Mouse (Mus musculus) kidney, postnatal 25 days (tissue): ENCODE data around the gene Becn1.
"Not testable (repeated sequence)": the region's sequence is repeated elsewhere in the genome, so short reads cannot be mapped to it uniquely, and the experiment has no call there.

Source experiments
- DNase-seq, 2 experiments: peaks; one replicate each; pipeline ENCODE4 v3.0.0; 2021; ENCODE audit warnings: mixed read lengths in 2 of 2

The Becn1 gene

DNA sequence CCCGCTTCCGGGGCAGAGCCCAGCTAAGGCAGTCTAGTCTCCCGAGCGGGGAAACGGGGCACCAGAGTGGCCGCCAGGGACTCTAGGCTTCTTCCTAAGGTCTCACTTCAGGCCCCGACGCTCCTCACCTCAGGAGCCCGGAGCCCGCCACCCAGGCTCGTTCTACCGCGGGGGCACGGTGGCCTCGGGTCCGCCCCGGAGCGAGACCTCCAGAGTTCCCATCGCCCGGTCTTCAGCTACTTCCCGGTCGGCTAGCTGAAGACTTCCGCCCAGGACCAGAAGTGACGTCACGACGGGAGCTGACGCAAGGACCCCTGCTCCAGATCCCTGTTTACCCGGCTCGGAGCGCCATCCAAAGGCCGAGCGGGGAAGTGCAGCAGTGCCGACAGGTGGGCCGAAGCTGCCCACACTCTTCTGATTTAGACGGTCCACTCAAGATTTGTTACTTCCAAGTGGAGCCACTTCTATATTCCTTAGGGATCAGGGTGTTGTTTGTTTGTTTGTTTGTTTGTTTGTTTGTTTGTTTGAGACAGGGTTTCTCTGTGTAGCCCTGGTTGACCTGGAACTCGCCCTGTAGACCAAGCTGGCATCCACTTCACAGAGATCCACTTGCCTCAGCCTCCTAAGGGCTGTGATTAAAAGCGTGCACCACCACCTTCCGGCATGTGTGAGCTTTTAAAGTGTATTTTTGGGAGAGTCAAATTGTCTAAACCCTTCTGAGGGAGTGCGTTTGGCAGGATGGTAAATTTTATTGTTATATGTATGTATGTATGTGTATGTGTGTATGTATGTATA, at the start of gene Becn1:
Gene Becn1, minus strand, starts transcription at position 283 of the 795 bp plus-strand sequence.
- peak; percentile 98 to 100 for DNase-seq

DNA sequence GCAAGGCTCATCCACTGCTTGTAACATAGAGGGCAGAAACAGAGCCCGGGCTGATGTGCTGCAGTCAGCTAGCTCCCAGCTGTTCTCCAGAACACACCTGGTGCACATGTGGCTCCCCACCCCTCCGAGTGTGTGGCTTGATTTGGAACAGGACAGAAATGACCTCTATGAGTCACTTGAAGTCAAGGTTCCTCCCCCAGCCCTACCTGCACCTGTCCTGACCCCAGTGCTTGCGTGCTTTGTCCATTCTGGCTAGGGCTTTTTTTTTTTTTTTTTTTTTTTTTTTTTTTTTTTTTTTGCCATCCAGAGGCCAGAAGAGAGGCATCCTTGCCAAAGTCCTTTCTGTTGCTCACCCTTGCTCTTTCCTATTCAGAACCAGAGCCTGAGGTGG, 49.6 kb upstream of the Becn1 start:
- DNase-seq = peak in 1 of 2 experiments; percentile 74

DNA sequence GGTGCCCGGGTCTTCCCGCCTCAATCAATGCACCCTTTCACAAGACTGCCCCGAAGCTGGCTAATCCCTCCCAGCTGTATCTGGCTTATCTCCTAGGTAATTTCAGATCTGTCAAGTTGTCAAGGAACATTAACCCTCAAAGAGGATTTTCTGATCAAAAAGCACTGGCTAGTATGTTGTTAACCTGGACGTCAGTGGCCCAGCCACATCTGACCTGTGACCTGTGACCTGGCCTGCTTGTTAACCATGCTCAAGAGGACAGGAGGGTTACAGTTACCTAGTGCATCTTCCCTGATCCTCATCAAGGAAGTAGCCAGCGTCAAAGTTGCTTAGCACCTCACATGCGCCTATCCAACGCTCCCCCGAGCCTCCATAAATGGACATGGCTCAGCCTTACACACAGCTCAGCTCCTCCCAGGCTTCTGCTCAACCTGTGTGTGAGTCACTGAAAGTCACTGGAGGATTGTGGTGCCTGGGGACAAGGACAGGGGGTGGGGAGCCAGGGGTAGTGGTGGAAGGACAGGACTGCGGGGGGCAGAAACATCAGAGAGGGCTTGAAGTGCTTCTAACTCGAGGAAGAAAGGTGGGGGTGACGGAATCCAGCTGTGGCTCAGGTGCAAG, 49.1 kb upstream of the Becn1 start:
- no peak for DNase-seq

DNA sequence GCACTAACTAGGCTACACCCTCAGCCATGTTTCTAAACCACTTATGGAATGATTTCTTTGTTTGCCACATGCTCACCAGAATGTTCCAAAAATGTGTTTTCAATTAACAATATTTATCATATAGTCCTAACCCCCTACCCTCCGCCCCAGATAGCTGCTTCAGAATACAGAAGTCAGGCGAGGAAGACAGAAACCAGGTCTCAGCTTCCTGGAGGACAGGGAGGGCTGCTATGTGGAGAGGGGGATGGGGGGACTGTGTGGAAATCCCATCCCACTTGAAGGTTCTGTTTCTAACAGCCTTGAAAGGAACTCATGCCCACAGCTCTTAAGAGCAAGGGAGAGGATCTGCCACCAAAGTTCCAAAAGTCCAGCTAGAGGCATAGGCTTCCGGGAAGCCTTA, 47.1 kb upstream of the Becn1 start:
- DNase-seq = no peak

DNA sequence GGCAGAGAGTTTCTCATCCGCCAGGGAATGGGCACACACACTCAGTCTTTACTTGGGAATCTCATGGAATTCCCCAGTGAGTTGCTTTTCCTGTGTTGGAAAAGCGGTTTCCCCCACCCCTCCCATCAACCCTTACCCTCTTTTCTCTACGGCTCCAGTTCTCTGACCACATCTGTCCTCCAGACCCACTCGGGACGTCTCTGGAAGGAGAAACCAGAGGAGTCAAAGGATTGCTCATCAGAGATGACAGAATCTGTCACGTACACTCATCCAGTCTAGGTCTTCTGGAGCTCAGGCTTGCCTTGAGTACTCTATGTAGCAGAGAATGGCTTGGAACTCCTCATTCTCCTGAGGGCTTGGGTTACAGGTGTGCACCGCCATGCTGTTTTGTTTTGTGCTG, 46.7 kb upstream of the Becn1 start:
- DNase-seq = no peak

DNA sequence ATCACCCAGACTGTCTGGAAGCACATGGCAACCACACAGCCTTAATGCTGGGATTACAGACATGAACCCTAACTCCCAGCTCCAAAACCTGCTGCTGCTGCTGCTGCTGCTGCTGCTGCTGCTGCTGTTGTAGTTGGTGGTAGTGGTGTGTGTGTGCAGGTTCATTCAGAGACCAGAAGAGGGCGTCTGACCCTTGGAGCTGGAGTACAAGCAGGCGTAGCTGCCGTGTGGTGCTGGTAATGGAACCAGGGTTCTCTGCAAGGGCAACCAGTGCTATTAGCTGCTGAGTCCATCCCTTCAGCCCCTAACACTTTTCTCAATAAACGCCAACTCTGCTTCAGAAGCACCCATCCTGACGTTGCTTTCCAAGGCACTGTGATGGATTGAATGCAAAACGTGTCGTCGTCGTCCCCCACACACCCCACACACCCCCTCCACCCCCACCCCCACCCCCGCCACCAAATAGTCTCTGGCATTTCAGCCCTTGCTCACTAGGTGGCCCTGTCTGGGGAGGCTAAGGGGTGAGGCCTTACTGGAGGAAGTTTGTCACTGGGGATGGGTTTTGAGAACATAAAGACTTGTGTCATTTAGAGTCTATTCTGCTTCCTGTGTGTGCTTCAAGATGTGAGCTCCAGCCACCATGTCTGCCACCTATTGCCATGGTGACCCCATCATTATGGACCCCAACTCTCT, 45.1 kb upstream of the Becn1 start:
- peak in 1 of 2 experiments; percentile 24 for DNase-seq

DNA sequence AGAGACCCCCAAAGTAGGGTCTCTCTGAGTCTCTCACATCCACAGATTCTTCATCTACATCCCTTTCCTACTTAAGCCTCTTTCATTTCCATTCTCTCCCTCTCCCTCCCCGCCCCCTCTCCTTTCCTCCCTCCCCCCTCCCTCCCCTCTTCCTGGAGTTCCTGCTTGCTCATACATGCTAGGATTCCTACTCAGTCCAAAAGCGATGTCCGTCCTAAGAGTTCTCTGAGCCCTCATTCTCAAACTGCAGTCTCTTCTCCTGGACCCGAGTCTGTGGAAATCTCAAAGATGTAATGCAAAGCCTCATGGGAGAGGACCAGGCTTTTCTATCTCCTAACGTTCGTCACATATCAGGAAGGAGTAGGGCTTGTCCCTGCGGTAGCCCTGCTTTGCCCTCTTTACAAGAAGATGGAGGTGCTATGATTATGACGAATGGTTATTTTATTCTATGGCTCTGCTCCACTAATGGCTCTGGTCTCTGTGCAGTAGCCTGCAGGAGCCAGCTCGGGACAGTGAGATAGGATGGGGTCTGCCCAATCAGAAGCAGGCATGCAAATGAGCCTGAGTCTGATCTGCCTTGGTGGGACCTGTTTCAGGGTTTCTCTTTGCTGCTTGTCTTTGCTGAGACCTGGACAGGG, 36.2 kb upstream of the Becn1 start:
- peak in 1 of 2 experiments; percentile 57 for DNase-seq

DNA sequence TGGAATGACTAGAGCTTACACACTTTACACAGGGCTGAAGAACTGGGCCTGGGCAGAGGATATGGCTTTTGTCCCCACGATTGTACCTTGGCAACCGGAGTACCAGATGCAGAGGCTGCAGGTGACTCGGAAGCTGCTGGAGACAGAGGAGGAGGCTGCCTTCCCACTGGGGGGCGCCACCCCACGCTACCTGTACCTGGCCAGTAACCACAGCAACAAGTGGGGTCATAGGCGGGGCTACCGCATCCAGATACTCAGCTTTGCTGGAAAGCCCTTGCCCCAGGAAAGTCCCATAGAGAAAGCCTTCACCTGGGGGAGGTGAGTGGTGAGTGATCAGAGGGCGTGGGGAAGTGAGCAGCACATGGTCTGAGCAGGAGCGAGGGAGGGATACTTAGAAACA, 33.6 kb upstream of the Becn1 start:
- peak; percentile 63 to 71 for DNase-seq

DNA sequence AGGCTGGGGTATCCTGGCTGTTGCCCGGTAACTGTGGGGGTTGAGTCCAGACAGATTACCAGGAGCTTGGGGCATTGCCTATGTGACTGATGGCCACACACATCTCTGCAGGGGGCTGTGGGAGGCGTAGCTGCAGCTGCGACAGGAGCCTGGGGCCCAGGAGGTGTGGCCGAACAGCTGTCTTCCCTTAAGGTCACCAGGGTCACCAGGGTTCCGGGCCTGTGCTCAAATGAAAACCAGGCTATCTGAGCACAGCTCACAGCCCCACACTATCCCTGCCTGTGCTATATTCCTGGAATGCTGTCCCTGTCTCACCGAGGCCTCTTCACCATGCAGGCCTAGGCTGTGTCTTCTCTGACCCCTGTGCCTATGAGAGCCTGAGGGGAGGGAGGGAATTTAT, 32.4 kb upstream of the Becn1 start:
- DNase-seq = peak in 1 of 2 experiments; percentile 29

DNA sequence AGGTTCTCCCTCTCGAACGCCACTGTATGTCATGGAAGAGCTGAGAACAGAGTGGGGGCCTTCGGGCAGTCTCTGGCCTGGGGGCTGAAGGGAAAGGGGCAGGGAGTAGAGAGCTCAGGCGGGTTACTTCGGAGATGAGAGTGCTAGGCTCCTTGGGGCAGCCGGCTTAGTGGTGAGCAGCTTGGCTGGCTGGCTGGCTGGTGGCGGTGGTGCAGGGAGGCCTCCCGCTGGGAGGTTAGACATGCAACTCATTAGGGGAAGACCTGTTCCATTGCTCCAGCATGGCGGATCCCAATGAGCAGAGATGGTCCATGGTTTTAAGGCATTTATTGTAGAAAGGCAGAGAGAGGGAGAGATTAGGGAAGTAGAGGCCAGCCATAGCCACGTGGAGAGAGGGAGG, 31.9 kb upstream of the Becn1 start:
- DNase-seq = no peak

DNA sequence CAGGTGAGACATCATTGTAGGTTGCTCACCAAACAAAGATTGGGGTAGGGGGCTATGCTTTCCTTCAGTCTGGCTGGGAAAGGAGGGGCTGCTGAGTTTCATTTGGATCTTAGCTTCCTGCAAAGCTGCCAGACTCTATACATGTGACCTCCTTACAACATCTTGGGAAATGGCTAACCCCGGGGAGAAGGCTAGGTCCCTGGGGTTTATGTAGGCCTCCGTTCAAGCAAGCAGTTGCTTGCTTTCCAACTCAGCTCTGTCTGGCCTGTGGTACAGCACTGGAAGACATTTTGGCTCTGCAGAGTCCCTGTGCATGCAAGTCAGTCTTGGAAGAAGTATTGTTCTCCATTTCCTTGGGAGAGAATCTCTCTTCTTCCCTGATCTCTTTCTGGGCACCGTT, 30.5 kb upstream of the Becn1 start:
- DNase-seq = no peak

DNA sequence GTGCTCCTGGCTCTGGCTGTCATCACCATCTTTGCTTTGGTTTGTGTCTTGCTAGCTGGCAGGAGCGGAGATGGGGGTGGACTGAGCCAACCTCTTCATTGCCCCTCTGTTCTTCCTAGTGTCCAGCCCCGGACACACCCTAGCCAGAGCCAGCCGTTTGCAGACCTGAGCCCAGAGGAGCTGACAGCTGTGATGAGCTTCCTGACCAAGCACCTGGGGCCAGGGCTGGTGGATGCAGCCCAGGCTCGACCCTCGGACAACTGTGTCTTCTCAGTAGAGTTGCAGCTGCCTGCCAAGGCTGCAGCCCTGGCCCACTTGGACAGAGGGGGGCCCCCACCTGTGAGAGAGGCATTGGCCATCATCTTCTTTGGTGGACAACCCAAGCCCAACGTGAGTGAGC, 28.9 kb upstream of the Becn1 start:
- not testable (repeated sequence) for DNase-seq

DNA sequence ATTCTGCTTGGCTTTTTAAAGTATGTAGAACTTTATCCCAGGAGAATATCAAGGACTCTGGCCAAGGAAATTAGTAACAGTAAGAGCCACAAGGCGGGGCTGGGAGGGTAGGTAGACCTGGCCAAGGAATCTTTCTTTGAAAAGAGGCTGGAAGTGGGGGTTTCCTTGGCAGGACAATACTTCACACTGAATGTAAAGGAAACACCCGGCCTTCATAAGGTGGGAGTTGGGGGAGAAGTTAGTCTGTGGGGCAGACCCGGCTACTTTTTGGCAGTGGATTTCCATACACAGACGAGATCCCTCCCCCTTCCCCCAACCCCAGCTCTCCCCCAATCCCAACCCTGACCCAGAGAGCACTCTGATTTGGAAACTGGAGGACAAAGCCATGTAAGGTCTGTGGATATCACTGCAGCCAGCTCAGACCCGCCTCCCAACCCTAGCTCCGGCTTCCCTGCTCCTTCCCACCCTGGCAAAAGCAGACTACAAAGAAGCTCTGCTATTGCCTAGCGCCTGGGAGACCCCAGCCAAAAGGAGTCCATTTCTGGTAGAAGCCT, 28.4 kb upstream of the Becn1 start, which contains the start of gene Aoc3:
Gene Aoc3, plus strand, starts transcription at position 235 of the 554 bp plus-strand sequence.
- DNase-seq = no peak

DNA sequence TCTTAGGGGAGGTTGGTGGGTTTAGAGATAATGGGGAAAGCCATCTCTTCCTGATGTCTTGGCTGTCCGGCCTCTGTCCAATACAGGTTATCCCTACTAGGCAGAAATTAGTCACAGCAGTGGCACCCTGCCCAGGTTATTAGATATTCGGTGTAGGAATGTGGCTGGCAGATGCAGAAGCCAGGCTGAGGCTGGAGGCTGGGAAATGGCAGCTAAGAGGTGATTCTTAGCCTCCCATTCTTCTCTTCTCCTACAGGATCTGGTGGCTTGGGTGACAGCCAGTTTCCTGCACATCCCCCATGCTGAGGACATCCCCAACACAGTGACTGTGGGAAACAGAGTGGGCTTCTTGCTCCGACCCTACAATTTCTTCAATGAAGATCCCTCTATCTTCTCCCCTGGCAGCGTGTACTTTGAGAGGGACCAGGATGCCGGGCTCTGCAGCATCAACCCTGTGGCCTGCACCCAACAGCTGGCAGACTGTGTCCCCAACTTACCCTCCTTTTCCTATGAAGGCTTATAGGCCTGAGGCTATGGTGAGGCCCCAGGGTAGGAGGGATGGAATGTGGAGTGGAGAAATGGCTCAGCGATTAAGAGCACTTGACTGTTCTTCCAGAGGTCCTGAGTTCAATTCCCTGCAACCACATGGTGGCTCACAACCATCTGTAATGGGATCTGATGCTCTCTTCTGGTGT, 27.0 kb upstream of the Becn1 start:
- peak in 1 of 2 experiments; percentile 57 for DNase-seq

DNA sequence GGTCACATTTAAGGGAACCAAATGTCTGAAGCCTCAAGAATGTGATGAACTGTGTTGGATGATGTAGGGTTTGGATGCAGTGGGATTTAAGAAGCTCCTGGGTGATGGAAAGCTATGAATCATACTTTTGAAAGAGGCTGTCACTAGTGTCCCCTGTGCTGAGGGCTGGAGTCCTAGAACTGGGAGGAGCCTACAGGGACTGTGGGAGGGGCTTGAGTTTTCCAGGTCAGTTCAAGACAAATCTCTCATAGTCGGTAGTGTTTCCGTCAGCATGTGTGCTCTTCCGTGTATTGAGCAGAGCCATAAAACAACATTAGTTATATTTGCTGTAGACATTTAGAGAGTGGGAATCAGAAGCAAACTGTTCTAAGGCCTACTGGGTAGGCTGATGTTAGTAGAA, 25.2 kb upstream of the Becn1 start:
- DNase-seq = no peak

DNA sequence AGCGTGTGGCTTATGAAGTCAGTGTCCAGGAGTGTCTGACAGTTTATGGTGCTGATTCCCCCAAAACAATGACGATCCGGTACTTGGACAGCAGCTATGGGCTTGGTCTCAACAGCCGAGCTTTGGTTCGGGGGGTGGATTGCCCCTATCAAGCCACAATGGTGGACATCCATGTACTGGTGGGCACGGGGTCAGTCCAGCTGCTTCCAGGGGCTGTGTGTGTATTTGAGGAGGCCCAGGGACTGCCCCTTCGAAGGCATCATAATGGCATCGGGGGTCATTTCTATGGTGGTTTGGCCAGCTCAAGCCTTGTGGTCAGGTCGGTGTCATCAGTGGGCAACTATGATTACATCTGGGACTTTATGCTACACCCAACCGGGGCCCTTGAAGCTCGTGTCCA, 24.1 kb upstream of the Becn1 start:
- no peak for DNase-seq

DNA sequence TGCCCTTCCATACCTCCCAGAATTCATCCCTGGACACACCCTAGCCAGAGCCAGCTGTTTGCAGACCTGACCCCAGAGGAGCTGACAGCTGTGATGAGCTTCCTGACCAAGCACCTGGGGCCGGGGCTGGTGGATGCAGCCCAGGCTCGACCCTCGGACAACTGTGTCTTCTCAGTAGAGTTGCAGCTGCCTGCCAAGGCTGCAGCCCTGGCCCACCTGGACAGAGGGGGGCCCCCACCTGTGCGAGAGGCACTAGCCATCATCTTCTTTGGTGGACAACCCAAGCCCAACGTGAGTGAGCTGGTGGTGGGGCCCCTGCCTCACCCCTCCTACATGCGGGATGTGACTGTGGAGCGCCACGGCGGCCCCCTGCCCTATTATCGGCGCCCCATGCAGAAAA, 23.1 kb upstream of the Becn1 start:
- DNase-seq = not testable (repeated sequence)

DNA sequence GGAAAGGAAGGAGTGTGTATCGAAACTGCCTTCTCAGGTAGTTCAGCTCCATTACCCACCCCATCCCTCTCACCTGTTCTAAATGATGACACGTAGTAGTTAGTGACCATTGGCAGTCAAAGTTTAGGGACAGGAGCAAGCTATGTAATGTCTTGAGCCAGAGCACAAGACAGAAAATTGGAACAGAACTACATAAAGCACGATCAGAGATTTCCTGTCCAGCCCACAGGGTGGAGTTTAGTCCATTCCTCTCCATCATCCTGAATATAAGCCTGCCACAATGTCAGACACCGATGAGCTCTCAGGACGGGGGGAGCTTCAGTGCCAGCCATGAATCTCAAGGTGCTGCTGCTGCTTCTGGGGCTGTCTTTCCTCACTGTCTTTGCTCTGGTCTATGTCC, 22.7 kb upstream of the Becn1 start, which contains the start of gene Aoc2:
Gene Aoc2, plus strand, starts transcription at position 301 of the 400 bp plus-strand sequence.
- DNase-seq = no peak

DNA sequence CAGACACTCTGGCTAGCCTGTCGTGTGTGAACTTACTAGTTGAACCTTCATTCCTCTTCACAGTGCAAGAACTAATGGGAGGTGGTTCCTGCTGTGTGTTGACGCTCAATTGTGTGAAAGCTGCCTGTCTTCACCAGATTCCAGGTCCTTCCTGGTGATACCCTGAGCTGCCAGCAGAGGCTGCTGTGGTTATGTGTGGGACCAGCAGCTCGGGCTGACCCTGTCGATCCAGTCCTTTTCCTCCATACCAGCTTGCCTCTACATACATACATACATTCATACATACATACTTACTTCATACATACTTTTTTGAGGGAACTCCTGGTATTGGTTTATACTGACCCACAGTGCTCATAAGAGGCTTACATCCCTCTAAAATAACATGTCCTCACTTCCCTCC, 21.5 kb upstream of the Becn1 start:
- peak; percentile 84 to 90 for DNase-seq

DNA sequence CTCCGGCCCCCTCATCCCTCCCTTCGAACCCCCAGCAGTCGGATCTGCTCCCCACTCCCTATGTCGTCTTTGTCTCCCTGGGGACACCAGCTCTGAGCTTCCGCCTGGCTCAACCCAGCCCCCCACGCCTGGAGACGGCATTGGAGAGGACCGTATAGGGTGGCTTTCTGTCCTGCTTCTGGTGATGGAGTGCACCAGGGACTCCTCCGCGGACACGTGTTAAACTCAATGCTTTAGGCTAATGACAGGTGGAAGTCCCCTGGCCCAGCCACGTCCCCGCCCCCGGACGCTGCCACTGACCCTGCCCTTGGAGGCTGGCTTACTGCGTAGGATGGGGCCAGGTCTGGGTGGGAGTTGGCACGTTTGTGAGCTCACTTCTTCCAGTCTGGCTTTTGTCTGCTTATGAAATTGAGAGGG, 14.4 kb upstream of the Becn1 start:
- DNase-seq = peak in 1 of 2 experiments; percentile 61

DNA sequence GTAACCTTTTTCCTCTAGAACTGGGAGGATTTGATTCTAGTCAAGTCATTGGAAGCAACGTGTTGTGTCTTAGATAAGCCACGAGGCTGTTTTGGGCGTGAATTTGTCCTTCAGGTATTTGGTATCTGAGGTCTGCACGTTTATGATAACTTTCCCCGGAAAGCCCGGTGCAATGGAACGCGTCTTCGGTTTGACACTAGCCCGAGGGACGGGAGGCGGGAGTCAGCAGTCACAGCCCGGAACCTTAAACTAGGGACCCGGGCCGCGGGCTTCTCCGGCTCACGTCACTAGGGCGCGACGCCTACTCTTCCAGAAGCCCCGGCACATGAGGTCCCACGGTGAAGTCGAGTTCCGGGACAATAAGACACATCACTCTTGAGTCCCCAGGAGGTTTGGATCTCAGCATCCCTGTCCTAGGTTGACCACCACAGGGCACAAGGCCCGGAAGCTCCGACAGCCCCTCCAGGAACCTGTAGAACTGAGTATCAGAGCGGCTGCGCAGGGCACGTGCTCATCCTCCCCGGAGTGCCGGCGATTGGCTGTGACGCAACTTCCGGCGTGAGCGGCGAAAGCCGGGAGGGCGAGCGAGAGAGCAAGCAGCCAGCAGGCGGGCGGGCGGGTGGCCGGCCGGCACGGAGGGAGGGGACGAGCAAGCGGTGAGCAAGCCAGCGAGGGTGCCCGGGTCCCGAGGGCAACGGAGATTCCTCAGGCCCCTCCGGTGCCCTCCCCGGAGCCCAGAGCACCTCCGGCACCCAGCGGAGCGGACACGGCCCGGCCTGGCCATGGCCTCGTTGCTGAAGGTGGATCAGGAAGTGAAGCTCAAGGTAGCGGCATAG, 13.8 kb upstream of the Becn1 start, which contains the start of gene Psme3:
Gene Psme3, plus strand, starts transcription at position 549 of the 836 bp plus-strand sequence.
- peak; percentile 94 to 96 for DNase-seq
